Mouse (Mus musculus): ENCODE data around the gene Arl15. TPM values are rescaled to one million over a fixed set of nuclear protein-coding genes. Genes with fewer than 3 reads are reported as not detected.

Gene Arl15
- polyA plus RNA-seq (2015; fragmentation: Nextera tagmentation; extraction: Ambion mirVana) = 7.9 and 8.0 TPM in 2 replicates

DNA sequence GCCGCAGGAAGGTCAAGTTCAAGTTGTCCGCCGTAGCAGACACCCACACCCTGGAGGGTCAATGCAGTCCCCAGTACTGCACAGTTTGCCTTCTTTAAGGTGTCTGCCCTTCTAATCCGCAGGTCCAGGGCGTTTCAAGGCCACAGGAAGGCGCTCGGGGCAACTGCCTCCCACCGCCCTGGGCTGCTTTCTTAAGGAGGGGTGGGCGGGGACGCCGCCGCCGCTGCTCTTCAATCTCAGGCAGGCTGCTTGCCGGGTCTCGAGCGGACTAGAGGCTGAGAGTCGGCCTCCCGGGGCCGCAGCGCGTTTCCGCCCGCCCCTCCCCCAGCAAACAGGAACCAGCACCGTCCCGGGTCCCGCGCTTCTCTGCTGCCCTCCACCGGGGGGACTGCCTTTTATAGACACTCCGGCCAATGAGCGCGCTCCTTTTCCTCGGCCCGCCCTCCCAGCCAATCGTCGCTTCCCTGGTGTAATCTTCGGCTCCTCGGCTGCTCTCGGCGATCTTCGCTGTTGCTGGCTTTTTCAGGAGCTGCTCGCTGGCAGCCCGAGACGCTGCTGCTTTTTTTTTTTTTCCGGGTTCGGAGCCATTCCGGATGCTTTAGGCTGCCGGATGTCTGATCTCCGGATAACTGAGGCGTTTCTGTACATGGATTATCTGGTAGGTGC lies at the start of gene Arl15:
Arl15 (plus strand) TSS at position 467 of the 666 bp plus-strand sequence.
- no peaks in the 10 kb centered on the region for H3K36me3 ChIP-seq (ENCODE audit: control insufficient read depth, insufficient read depth, low read length)

DNA sequence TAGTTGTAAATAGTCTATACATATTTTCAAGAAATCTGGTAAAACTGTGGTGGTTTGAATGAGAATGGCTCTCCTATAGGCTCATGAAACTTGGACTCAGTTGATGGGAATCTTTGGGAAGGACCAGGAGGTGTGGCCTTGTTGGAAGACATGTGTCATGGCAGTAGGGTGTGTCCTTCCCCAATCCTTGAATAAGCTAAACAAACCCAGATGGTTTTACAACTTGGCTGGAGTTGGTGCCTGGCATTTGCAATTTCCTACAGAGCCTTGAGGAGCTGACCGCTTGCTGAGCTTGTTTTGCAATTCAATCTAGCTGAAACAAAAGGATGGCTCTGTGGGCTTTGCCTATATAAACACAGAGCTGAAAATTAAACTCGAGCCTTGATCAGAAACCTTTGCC lies 49.0 kb upstream of the Arl15 start:
- Histone ChIP-seq H3K27ac (ENCODE audit: low read length) (no peak overlapping the region), H3K9me3 (replicated peaks; ENCODE audit: control insufficient read depth, low read length) (no peaks in the 10 kb centered on the region), H3K4me1 (ENCODE audit: control insufficient read depth, insufficient read depth, low read length) (no peaks in the 10 kb centered on the region), H3K27me3 (ENCODE audit: control insufficient read depth, insufficient read depth, low read length) (no peaks in the 10 kb centered on the region), H3K36me3 (ENCODE audit: control insufficient read depth, insufficient read depth, low read length) (no peaks in the 10 kb centered on the region), H3K9ac (ENCODE audit: low read length) (no peak overlapping the region), H3K4me3 (replicated peaks; ENCODE audit: low read length) (no peak overlapping the region), H3K4me2 (ENCODE audit: low read depth, low read length) (no peak overlapping the region)
- no peak for ATAC-seq (ENCODE audit: insufficient read depth, low FRiP score)
- 53% methylated on average over 2 of the region's 2 CpGs for WGBS

More for the DNA sequence above, at the start of gene Arl15:
- no peaks in the 10 kb centered on the region for H3K27me3 ChIP-seq (ENCODE audit: control insufficient read depth, insufficient read depth, low read length)
- peak within 1 kb of the TSS; percentile 97 for H3K9ac ChIP-seq (ENCODE audit: low read length)
- peak within 1 kb of the TSS; percentile 90 for H3K4me3 ChIP-seq (replicated peaks; ENCODE audit: low read length)
- under 1% methylated on average over 49 of the region's 49 CpGs for WGBS
- peak within 1 kb of the TSS; percentile 93 for H3K27ac ChIP-seq (ENCODE audit: low read length)
- H3K4me2 ChIP-seq (ENCODE audit: low read depth, low read length) = peak within 1 kb of the TSS; percentile 86
- peaks cover 9% of the 10 kb centered on the region; the same call in 1 of the 2 replicates for H3K4me1 ChIP-seq (ENCODE audit: control insufficient read depth, insufficient read depth, low read length)
- peak; percentile 98 for ATAC-seq (ENCODE audit: insufficient read depth, low FRiP score)
- H3K9me3 ChIP-seq (replicated peaks; ENCODE audit: control insufficient read depth, low read length) = no peaks in the 10 kb centered on the region

DNA sequence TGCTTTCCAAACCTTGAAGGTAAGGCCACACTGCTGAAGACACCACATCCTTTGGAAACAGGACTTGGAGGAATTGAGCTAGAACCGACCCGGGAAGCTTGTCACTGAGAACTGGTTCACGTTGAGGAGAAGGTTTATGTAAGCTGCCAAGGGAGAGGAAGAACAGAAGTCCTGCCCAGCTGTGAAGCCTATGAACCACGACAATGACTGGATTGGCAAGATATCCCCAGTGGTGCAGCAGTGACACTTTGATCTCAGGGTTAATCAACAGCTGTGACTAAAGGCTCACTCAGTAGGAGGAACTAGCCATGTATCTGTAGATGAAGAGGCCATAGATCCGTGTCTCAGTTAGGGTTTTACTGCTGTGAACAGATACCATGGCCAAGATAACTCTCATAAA lies 43.5 kb upstream of the Arl15 start:
- no peak for ATAC-seq (ENCODE audit: insufficient read depth, low FRiP score)
- Histone ChIP-seq H3K4me3 (replicated peaks; ENCODE audit: low read length) (no peak overlapping the region), H3K4me1 (ENCODE audit: control insufficient read depth, insufficient read depth, low read length) (no peaks in the 10 kb centered on the region), H3K9me3 (replicated peaks; ENCODE audit: control insufficient read depth, low read length) (no peaks in the 10 kb centered on the region), H3K27ac (ENCODE audit: low read length) (no peak overlapping the region), H3K27me3 (ENCODE audit: control insufficient read depth, insufficient read depth, low read length) (no peaks in the 10 kb centered on the region), H3K4me2 (ENCODE audit: low read depth, low read length) (no peak overlapping the region), H3K36me3 (ENCODE audit: control insufficient read depth, insufficient read depth, low read length) (no peaks in the 10 kb centered on the region), H3K9ac (ENCODE audit: low read length) (no peak overlapping the region)
- 64% methylated on average over 5 of the region's 5 CpGs for WGBS

DNA sequence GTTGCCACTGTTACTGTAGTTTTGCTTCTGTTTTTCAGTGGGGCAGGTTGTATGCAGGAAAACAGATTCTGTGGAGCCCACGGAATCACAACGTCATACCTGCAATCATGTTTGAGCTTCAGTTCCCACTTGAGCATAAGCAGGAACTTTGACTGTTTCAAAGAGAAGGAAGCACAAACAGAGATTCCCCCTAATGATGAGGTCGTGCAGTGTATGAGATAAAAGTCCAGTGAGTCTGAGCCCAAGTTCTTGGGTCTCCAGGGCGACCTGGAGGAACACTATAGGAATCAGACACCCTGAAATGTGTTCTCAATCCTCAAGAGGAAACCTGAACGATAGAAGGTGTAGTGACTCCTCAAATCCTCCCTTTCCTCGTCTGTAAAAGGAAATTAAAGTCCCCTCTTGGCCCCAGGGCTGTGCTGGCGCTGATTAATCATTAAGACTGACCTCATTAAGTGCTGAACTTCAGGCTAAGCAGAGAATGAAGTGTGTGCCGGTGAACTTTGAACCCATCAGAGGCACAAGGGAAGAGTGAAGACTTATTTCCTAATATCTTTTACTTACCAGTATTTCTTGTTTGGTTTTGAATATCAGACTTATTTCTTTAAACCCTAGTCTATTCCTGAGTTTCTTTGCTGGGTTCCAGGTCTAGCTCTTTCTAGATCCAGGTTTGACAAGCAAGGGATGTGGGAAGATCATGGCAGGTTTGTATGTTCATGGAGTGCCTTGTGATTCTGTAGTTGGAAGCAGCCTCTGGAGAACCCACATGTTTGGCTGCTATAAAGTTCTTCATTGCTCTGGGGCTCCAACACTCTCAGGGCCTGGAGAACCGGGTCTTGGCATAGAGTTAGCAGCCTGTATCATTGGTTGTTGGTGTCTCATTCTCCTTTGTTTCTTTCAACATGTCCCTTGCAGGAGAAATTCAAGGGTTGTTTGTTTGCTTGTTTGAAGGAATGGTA lies 39.3 kb upstream of the Arl15 start:
- no peak overlapping the region for H3K9ac ChIP-seq (ENCODE audit: low read length)
- H3K4me1 ChIP-seq (ENCODE audit: control insufficient read depth, insufficient read depth, low read length) = no peaks in the 10 kb centered on the region
- no peaks in the 10 kb centered on the region for H3K27me3 ChIP-seq (ENCODE audit: control insufficient read depth, insufficient read depth, low read length)
- no peak overlapping the region for H3K4me2 ChIP-seq (ENCODE audit: low read depth, low read length)
- H3K4me3 ChIP-seq (replicated peaks; ENCODE audit: low read length) = no peak overlapping the region
- no peaks in the 10 kb centered on the region for H3K36me3 ChIP-seq (ENCODE audit: control insufficient read depth, insufficient read depth, low read length)
- H3K27ac ChIP-seq (ENCODE audit: low read length) = no peak overlapping the region
- H3K9me3 ChIP-seq (replicated peaks; ENCODE audit: control insufficient read depth, low read length) = no peaks in the 10 kb centered on the region
- ATAC-seq (ENCODE audit: insufficient read depth, low FRiP score) = peak; percentile 50; the same call in 1 of the 2 replicates
- 57% methylated on average over 9 of the region's 9 CpGs for WGBS

DNA sequence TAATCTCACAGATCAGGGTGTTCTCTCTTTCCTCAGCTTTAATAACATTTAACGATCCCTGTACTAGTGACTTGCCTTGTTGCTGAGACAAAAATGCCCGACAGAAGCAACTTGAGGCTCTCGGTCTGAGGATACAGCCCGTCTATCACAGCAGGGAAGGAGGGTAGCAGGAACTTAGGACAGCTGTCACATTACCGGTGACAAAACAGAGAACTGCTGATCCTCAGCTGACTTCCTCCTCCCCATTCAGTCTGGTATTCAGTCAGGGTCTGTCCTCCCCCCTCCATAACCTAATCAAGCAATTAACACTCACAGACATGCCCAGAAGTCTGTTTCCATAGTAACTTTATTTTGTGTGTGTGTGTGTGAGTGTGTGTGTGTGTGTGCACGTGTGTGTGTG lies 38.5 kb upstream of the Arl15 start:
- Histone ChIP-seq H3K4me1 (ENCODE audit: control insufficient read depth, insufficient read depth, low read length) (no peaks in the 10 kb centered on the region), H3K27me3 (ENCODE audit: control insufficient read depth, insufficient read depth, low read length) (no peaks in the 10 kb centered on the region), H3K4me2 (ENCODE audit: low read depth, low read length) (no peak overlapping the region), H3K27ac (ENCODE audit: low read length) (no peak overlapping the region), H3K9ac (ENCODE audit: low read length) (no peak overlapping the region), H3K9me3 (replicated peaks; ENCODE audit: control insufficient read depth, low read length) (no peaks in the 10 kb centered on the region), H3K4me3 (replicated peaks; ENCODE audit: low read length) (no peak overlapping the region), H3K36me3 (ENCODE audit: control insufficient read depth, insufficient read depth, low read length) (no peaks in the 10 kb centered on the region)
- no peak for ATAC-seq (ENCODE audit: insufficient read depth, low FRiP score)
- WGBS = 52% methylated on average over 6 of the region's 6 CpGs

DNA sequence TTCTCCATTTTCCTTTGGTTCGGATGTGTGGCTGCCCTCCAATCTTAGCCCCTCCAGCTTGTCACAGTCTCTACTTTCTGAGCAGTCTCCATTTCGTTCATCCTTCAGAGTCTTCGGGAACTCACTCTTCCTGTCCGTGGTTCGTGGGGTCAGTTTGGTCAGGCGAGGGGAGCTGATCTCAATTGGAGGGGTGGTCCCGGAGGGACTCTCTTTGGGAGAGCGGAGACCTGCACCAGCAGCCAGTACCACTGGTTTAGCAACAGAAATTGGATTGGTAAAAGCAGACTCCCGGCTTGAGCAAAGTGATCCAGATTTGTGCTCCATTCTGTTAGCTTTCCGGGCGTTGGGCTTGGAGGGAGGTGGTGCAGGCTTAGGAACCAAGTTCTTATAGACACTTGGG lies 32.6 kb upstream of the Arl15 start:
- ATAC-seq (ENCODE audit: insufficient read depth, low FRiP score) = no peak
- no peak overlapping the region for H3K4me3 ChIP-seq (replicated peaks; ENCODE audit: low read length)
- H3K9me3 ChIP-seq (replicated peaks; ENCODE audit: control insufficient read depth, low read length) = no peaks in the 10 kb centered on the region
- no peaks in the 10 kb centered on the region for H3K4me1 ChIP-seq (ENCODE audit: control insufficient read depth, insufficient read depth, low read length)
- no peaks in the 10 kb centered on the region for H3K27me3 ChIP-seq (ENCODE audit: control insufficient read depth, insufficient read depth, low read length)
- no peak overlapping the region for H3K9ac ChIP-seq (ENCODE audit: low read length)
- no peaks in the 10 kb centered on the region for H3K36me3 ChIP-seq (ENCODE audit: control insufficient read depth, insufficient read depth, low read length)
- no peak overlapping the region for H3K4me2 ChIP-seq (ENCODE audit: low read depth, low read length)
- H3K27ac ChIP-seq (ENCODE audit: low read length) = no peak overlapping the region
- 91% methylated on average over 11 of the region's 11 CpGs for WGBS

DNA sequence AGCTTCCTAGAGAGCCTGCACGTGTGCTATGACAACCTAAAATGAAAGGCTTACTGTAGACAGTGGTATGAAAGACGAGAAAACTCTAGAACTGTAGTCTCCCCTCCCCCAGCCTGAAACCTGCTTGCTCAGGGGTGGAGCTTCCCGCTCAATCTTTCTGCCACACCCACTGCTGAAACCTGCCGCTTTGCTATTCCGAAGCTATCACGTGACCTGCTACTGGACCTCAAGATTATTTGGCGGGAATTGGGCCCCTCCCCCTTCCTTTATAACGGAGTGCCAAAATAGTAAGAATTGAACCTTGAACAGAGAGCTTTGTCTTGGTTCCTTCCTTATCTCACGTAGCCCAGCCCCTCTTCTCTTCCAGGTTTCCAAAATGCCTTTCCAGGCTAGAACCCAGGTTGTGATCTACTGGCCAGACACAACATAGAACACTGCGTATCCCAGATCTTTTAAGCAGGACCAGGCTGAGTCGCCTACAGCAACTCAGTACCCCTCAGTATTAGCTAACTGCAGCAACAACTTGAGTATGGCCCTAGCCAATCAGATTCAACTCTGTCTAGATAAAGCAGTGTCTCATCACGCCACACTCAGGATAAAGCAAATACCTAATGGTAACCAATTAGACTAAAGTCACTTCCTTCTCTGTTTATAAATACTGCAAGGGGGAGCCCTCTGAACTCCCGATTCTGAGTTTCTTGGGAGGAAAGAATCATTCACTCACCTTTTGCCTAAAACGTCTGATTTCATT lies 31.4 kb upstream of the Arl15 start:
- Histone ChIP-seq H3K9ac (ENCODE audit: low read length) (no peak overlapping the region), H3K4me1 (ENCODE audit: control insufficient read depth, insufficient read depth, low read length) (no peaks in the 10 kb centered on the region), H3K27ac (ENCODE audit: low read length) (no peak overlapping the region), H3K27me3 (ENCODE audit: control insufficient read depth, insufficient read depth, low read length) (no peaks in the 10 kb centered on the region), H3K4me2 (ENCODE audit: low read depth, low read length) (no peak overlapping the region), H3K9me3 (replicated peaks; ENCODE audit: control insufficient read depth, low read length) (no peaks in the 10 kb centered on the region), H3K36me3 (ENCODE audit: control insufficient read depth, insufficient read depth, low read length) (no peaks in the 10 kb centered on the region), H3K4me3 (replicated peaks; ENCODE audit: low read length) (no peak overlapping the region)
- no peak for ATAC-seq (ENCODE audit: insufficient read depth, low FRiP score)
- WGBS = 82% methylated on average over 14 of the region's 14 CpGs

DNA sequence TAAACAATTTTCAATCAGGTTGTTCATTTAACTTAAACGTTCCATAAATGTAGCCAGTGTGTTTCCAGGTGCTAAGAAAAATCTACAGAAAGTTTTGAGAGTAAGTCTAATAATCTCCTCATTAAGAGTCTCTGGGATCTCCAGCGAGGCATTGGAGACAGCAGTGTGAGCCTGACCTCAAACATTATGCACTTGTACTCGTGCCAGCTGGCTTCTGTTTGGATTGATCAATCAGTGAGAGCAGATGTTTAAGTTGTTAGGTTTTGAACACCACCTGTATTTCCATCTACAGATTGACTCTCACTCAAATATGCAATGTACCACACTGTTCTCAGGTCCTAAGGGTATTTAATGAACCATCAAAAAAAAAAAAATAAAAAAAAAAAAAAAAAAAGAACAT lies 28.9 kb upstream of the Arl15 start:
- Histone ChIP-seq H3K4me1 (ENCODE audit: control insufficient read depth, insufficient read depth, low read length) (no peaks in the 10 kb centered on the region), H3K9me3 (replicated peaks; ENCODE audit: control insufficient read depth, low read length) (no peaks in the 10 kb centered on the region), H3K36me3 (ENCODE audit: control insufficient read depth, insufficient read depth, low read length) (no peaks in the 10 kb centered on the region), H3K27me3 (ENCODE audit: control insufficient read depth, insufficient read depth, low read length) (no peaks in the 10 kb centered on the region), H3K27ac (ENCODE audit: low read length) (no peak overlapping the region), H3K4me2 (ENCODE audit: low read depth, low read length) (no peak overlapping the region), H3K4me3 (replicated peaks; ENCODE audit: low read length) (no peak overlapping the region), H3K9ac (ENCODE audit: low read length) (no peak overlapping the region)
- no peak for ATAC-seq (ENCODE audit: insufficient read depth, low FRiP score)
- WGBS = 30% methylated on average over 3 of the region's 3 CpGs

Measured in stomach, embryonic 16.5 days (tissue).